Mouse (Mus musculus) embryonic facial prominence, embryonic 13.5 days (tissue): ENCODE results near the gene Tmed8. TPM values are rescaled to one million over a fixed set of nuclear protein-coding genes. Genes with fewer than 3 reads are reported as not detected.
A peak's percentile ranks its signal among the peaks of the same experiment; 100 is the strongest.
"Not testable (repeated sequence)": the region's sequence is repeated elsewhere in the genome, so short reads cannot be mapped to it uniquely, and the experiment has no call there.

Experiments
- ATAC-seq: fragments of 200-750 bp; cut with Nextera tagmentation; 2 replicates; pipeline ENCODE4 v1.8.0; 2017; ENCODE audit warnings: low read depth; ENCODE audit not compliant: insufficient number of reproducible peaks, insufficient read depth, low FRiP score, low TSS enrichment
- H3K27ac ChIP-seq: fragments of 300-500 bp; sonication (generic); 2 replicates; pipeline ENCODE4 v1.5.1; 2015; ENCODE audit warnings: moderate library complexity, mild to moderate bottlenecking, inconsistent platforms
- H3K27me3 ChIP-seq: fragments of 300-500 bp; sonication (generic); 2 replicates; pipeline ENCODE4 v1.6.1; 2015; ENCODE audit warnings: mild to moderate bottlenecking, inconsistent platforms
- H3K36me3 ChIP-seq: fragments of 300-500 bp; sonication (generic); 2 replicates; pipeline ENCODE4 v1.6.1; 2015; ENCODE audit warnings: mild to moderate bottlenecking, inconsistent platforms
- H3K4me1 ChIP-seq: fragments of 300-500 bp; sonication (generic); 2 replicates; pipeline ENCODE4 v1.6.1; 2015; ENCODE audit warnings: inconsistent platforms
- H3K4me2 ChIP-seq: fragments of 300-500 bp; sonication (generic); 2 replicates; pipeline ENCODE4 v1.6.1; 2015; ENCODE audit warnings: moderate library complexity, mild to moderate bottlenecking, inconsistent platforms
- H3K4me3 ChIP-seq: fragments of 300-500 bp; sonication (generic); 2 replicates; pipeline ENCODE4 v1.5.1; 2015; ENCODE audit warnings: mild to moderate bottlenecking, inconsistent platforms
- H3K9ac ChIP-seq: fragments of 300-500 bp; sonication (generic); 2 replicates; pipeline ENCODE4 v1.6.1; 2015; ENCODE audit warnings: mild to moderate bottlenecking, inconsistent platforms
- H3K9me3 ChIP-seq: fragments of 300-500 bp; sonication (generic); 2 replicates; pipeline ENCODE4 v1.6.1; 2016; ENCODE audit warnings: inconsistent platforms
- WGBS: fragments of 180-500 bp; shearing (Covaris S2); methylation state at CpG from one replicate; pipeline ENCODE4 v1.1.7; 2015; ENCODE audit warnings: mixed read lengths; 5-methylcytosine and 5-hydroxymethylcytosine counted together
- polyA plus RNA-seq: library from polyadenylated mRNA; unstranded; fragments of >200 nt; fragmentation: Nextera tagmentation; extraction: Ambion mirVana; gene quantifications from 2 replicates; pipeline ENCODE4 v1.2.1, GENCODE M21; 2015

The Tmed8 gene
- polyA plus RNA-seq, 1 experiment from 2014 or later: 2.0 TPM

- H3K4me2 ChIP-seq, H3K36me3 ChIP-seq, ATAC-seq, H3K27me3 ChIP-seq, H3K9me3 ChIP-seq, H3K4me1 ChIP-seq, H3K4me3 ChIP-seq, H3K9ac ChIP-seq, H3K27ac ChIP-seq: not testable (repeated sequence)
- WGBS: 87% methylated on average over 5 of the region's 5 CpGs
Observed at GRCm38 (mm10) chr12:87205789-87206188, 5.5 kb upstream of the Tmed8 start.

- H3K27ac ChIP-seq: no peak overlapping the region
- H3K9me3 ChIP-seq: no peaks in the 10 kb centered on the region
- ATAC-seq: no peak
- WGBS: 72% methylated on average over 5 of the region's 5 CpGs
- no peaks in the 10 kb centered on the region for H3K36me3 ChIP-seq
- no peak overlapping the region for H3K9ac ChIP-seq
- peaks cover 12% of the 10 kb centered on the region for H3K4me1 ChIP-seq
- no peak overlapping the region for H3K4me2 ChIP-seq
- no peak overlapping the region for H3K4me3 ChIP-seq
- no peaks in the 10 kb centered on the region for H3K27me3 ChIP-seq
Observed at GRCm38 (mm10) chr12:87201694-87202093, 1.4 kb upstream of the Tmed8 start.

- WGBS: under 1% methylated on average over 38 of the region's 38 CpGs
- H3K27me3 ChIP-seq: no peaks in the 10 kb centered on the region
- H3K36me3 ChIP-seq: no peaks in the 10 kb centered on the region
- H3K9me3 ChIP-seq: no peaks in the 10 kb centered on the region
- peak within 1 kb of the TSS; percentile 76 for H3K27ac ChIP-seq
- peak within 1 kb of the TSS; percentile 90 for H3K9ac ChIP-seq
- H3K4me1 ChIP-seq: peaks cover 12% of the 10 kb centered on the region
- H3K4me3 ChIP-seq: peak within 1 kb of the TSS; percentile 82
- peak; percentile 68 for ATAC-seq
- H3K4me2 ChIP-seq: peak within 1 kb of the TSS; percentile 89
Observed at GRCm38 (mm10) chr12:87199206-87199972, 865 bp downstream of the Tmed8 start, which contains the start of gene Samd15. Samd15 (plus strand) TSS chr12:87199723.

GRCm38 (mm10) chr12:87198792-87199191, 1.5 kb downstream of the Tmed8 start:
- H3K9ac ChIP-seq: peak overlapping the region; percentile 90
- H3K36me3 ChIP-seq: no peaks in the 10 kb centered on the region
- peak overlapping the region; percentile 89 for H3K4me2 ChIP-seq
- H3K4me1 ChIP-seq: peaks cover 12% of the 10 kb centered on the region
- no peak for ATAC-seq
- 46% methylated on average over 6 of the region's 6 CpGs for WGBS
- peak overlapping the region; percentile 82 for H3K4me3 ChIP-seq
- H3K27ac ChIP-seq: no peak overlapping the region
- no peaks in the 10 kb centered on the region for H3K27me3 ChIP-seq
- no peaks in the 10 kb centered on the region for H3K9me3 ChIP-seq

GRCm38 (mm10) chr12:87196310-87196709, 3.9 kb downstream of the Tmed8 start:
- no peak for ATAC-seq
- Histone ChIP-seq H3K27ac (no peak overlapping the region), H3K36me3 (no peaks in the 10 kb centered on the region), H3K4me3 (no peak overlapping the region), H3K4me2 (no peak overlapping the region), H3K9ac (no peak overlapping the region), H3K9me3 (no peaks in the 10 kb centered on the region), H3K4me1 (peaks cover 12% of the 10 kb centered on the region), H3K27me3 (no peaks in the 10 kb centered on the region)

- no peak overlapping the region for H3K27ac ChIP-seq
- H3K36me3 ChIP-seq: no peaks in the 10 kb centered on the region
- H3K4me1 ChIP-seq: peaks cover 12% of the 10 kb centered on the region
- H3K4me2 ChIP-seq: no peak overlapping the region
- H3K27me3 ChIP-seq: no peaks in the 10 kb centered on the region
- ATAC-seq: no peak
- H3K9ac ChIP-seq: no peak overlapping the region
- no peaks in the 10 kb centered on the region for H3K9me3 ChIP-seq
- 80% methylated on average over 1 of the region's 1 CpGs for WGBS
- no peak overlapping the region for H3K4me3 ChIP-seq
Observed at GRCm38 (mm10) chr12:87195069-87195468, 5.2 kb downstream of the Tmed8 start.

GRCm38 (mm10) chr12:87193008-87193407, 7.2 kb downstream of the Tmed8 start:
- no peaks in the 10 kb centered on the region for H3K36me3 ChIP-seq
- H3K4me1 ChIP-seq: peaks cover 6% of the 10 kb centered on the region; the same call in 1 of the 2 replicates
- no peaks in the 10 kb centered on the region for H3K9me3 ChIP-seq
- no peak overlapping the region for H3K4me2 ChIP-seq
- H3K4me3 ChIP-seq: no peak overlapping the region
- no peaks in the 10 kb centered on the region for H3K27me3 ChIP-seq
- H3K27ac ChIP-seq: no peak overlapping the region
- ATAC-seq: no peak
- H3K9ac ChIP-seq: no peak overlapping the region
- WGBS: 90% methylated on average over 3 of the region's 3 CpGs

- WGBS: 91% methylated on average over 4 of the region's 4 CpGs
Observed at GRCm38 (mm10) chr12:87177631-87178030, 22.6 kb downstream of the Tmed8 start.

GRCm38 (mm10) chr12:87175194-87175946, 24.9 kb downstream of the Tmed8 start:
- ATAC-seq: peak; percentile 75
- Histone ChIP-seq H3K9me3 (no peaks in the 10 kb centered on the region), H3K4me2 (peak overlapping the region; percentile 5; the same call in 1 of the 2 replicates), H3K4me1 (peaks cover 36% of the 10 kb centered on the region), H3K27ac (peak overlapping the region; percentile 81), H3K9ac (0 out of 2 replicates have a peak overlapping the region, but pooled peaks have one; percentile 51), H3K4me3 (no peak overlapping the region), H3K36me3 (peaks cover 29% of the 10 kb centered on the region), H3K27me3 (peaks cover 8% of the 10 kb centered on the region)
- 29% methylated on average over 4 of the region's 4 CpGs for WGBS

More at GRCm38 (mm10) chr12:87177631-87178030, 22.6 kb downstream of the Tmed8 start:
- Histone ChIP-seq H3K9me3 (no peaks in the 10 kb centered on the region), H3K36me3 (peaks cover 6% of the 10 kb centered on the region; the same call in 1 of the 2 replicates), H3K4me2 (no peak overlapping the region), H3K27me3 (peaks cover 4% of the 10 kb centered on the region; the same call in 1 of the 2 replicates), H3K4me1 (peaks cover 33% of the 10 kb centered on the region), H3K9ac (no peak overlapping the region), H3K27ac (no peak overlapping the region), H3K4me3 (no peak overlapping the region)
- no peak for ATAC-seq

- no peak for ATAC-seq
- no peak overlapping the region for H3K27ac ChIP-seq
- H3K9me3 ChIP-seq: no peaks in the 10 kb centered on the region
- no peak overlapping the region for H3K4me2 ChIP-seq
- no peak overlapping the region for H3K9ac ChIP-seq
- 87% methylated on average over 5 of the region's 5 CpGs for WGBS
- H3K4me1 ChIP-seq: peaks cover 5% of the 10 kb centered on the region
- H3K36me3 ChIP-seq: peaks cover 22% of the 10 kb centered on the region
- no peaks in the 10 kb centered on the region for H3K27me3 ChIP-seq
- no peak overlapping the region for H3K4me3 ChIP-seq
Observed at GRCm38 (mm10) chr12:87160815-87161214, 39.4 kb downstream of the Tmed8 start.

GRCm38 (mm10) chr12:87160310-87160709, 39.9 kb downstream of the Tmed8 start:
- Histone ChIP-seq H3K4me3 (no peak overlapping the region), H3K9me3 (no peaks in the 10 kb centered on the region), H3K36me3 (peaks cover 26% of the 10 kb centered on the region), H3K27me3 (no peaks in the 10 kb centered on the region), H3K4me2 (no peak overlapping the region), H3K4me1 (peaks cover 5% of the 10 kb centered on the region), H3K9ac (no peak overlapping the region), H3K27ac (no peak overlapping the region)
- 80% methylated on average over 1 of the region's 1 CpGs for WGBS
- no peak for ATAC-seq
